Mouse (Mus musculus): ENCODE measurements around the gene 1110032F04Rik. TPM values are rescaled to one million over a fixed set of nuclear protein-coding genes. Genes with fewer than 3 reads are reported as not detected.

Gene 1110032F04Rik
- polyA plus RNA-seq, 1 experiment from 2014 or later: 0.48 TPM

DNA sequence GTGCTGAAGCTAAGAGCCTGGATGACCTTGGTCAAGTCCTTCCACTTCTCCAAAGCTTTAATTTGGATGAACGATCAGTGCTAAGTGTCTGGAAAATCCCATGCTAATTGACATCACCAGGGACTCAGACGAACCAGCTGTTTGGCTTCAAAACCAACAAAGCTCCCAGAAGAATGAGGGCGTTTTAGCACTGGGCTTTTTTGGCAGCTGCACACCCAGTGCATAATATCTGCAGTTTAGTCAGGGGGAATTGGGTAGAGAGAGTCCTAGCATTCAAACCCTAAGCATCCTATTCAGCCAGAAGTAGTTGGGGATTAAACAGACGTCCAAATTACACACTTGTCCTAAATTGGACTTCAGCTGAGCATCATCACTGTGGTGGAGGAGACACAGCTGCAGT, 29.2 kb upstream of the 1110032F04Rik start:
- Histone ChIP-seq H3K27ac (ENCODE audit: low read length) (no peak overlapping the region), H3K36me3 (ENCODE audit: control insufficient read depth, insufficient read depth) (no peaks in the 10 kb centered on the region), H3K27me3 (ENCODE audit: control insufficient read depth, insufficient read depth, low read depth, low read length) (no peaks in the 10 kb centered on the region), H3K9ac (ENCODE audit: low read depth, low read length) (no peak overlapping the region), H3K4me3 (ENCODE audit: low read depth, low read length) (no peak overlapping the region), H3K9me3 (replicated peaks; ENCODE audit: control insufficient read depth, low read length) (no peaks in the 10 kb centered on the region), H3K4me2 (ENCODE audit: low read depth, low read length) (no peak overlapping the region), H3K4me1 (ENCODE audit: control insufficient read depth, low read depth, low read length) (no peaks in the 10 kb centered on the region)
- no peak for ATAC-seq (ENCODE audit: low read depth)
- 59% methylated on average over 4 of the region's 4 CpGs for WGBS (ENCODE audit: insufficient replicate concordance)

- H3K36me3 ChIP-seq (ENCODE audit: control insufficient read depth, insufficient read depth): no peaks in the 10 kb centered on the region
- no peaks in the 10 kb centered on the region for H3K4me1 ChIP-seq (ENCODE audit: control insufficient read depth, low read depth, low read length)
- 71% methylated on average over 4 of the region's 4 CpGs for WGBS (ENCODE audit: insufficient replicate concordance)
- no peak overlapping the region for H3K9ac ChIP-seq (ENCODE audit: low read depth, low read length)
- H3K9me3 ChIP-seq (replicated peaks; ENCODE audit: control insufficient read depth, low read length): no peaks in the 10 kb centered on the region
- no peak overlapping the region for H3K4me3 ChIP-seq (ENCODE audit: low read depth, low read length)
- ATAC-seq (ENCODE audit: low read depth): no peak
- no peak overlapping the region for H3K4me2 ChIP-seq (ENCODE audit: low read depth, low read length)
- H3K27ac ChIP-seq (ENCODE audit: low read length): no peak overlapping the region
- H3K27me3 ChIP-seq (ENCODE audit: control insufficient read depth, insufficient read depth, low read depth, low read length): no peaks in the 10 kb centered on the region
Observed at GRCm38 (mm10) chr3:68844025-68844424, 25.4 kb upstream of the 1110032F04Rik start.

- Histone ChIP-seq H3K9me3 (replicated peaks; ENCODE audit: control insufficient read depth, low read length) (no peaks in the 10 kb centered on the region), H3K27me3 (ENCODE audit: control insufficient read depth, insufficient read depth, low read depth, low read length) (no peaks in the 10 kb centered on the region), H3K27ac (ENCODE audit: low read length) (no peak overlapping the region), H3K4me2 (ENCODE audit: low read depth, low read length) (no peak overlapping the region), H3K4me1 (ENCODE audit: control insufficient read depth, low read depth, low read length) (no peaks in the 10 kb centered on the region), H3K36me3 (ENCODE audit: control insufficient read depth, insufficient read depth) (no peaks in the 10 kb centered on the region), H3K4me3 (ENCODE audit: low read depth, low read length) (no peak overlapping the region), H3K9ac (ENCODE audit: low read depth, low read length) (no peak overlapping the region)
- WGBS (ENCODE audit: insufficient replicate concordance): 44% methylated on average over 3 of the region's 3 CpGs
- no peak for ATAC-seq (ENCODE audit: low read depth)
Observed at GRCm38 (mm10) chr3:68848323-68848722, 21.1 kb upstream of the 1110032F04Rik start.

GRCm38 (mm10) chr3:68852414-68852813, 17.0 kb upstream of the 1110032F04Rik start:
- Histone ChIP-seq H3K36me3 (ENCODE audit: control insufficient read depth, insufficient read depth) (no peaks in the 10 kb centered on the region), H3K27ac (ENCODE audit: low read length) (no peak overlapping the region), H3K27me3 (ENCODE audit: control insufficient read depth, insufficient read depth, low read depth, low read length) (no peaks in the 10 kb centered on the region), H3K9ac (ENCODE audit: low read depth, low read length) (no peak overlapping the region), H3K4me1 (ENCODE audit: control insufficient read depth, low read depth, low read length) (no peaks in the 10 kb centered on the region), H3K4me3 (ENCODE audit: low read depth, low read length) (no peak overlapping the region), H3K9me3 (replicated peaks; ENCODE audit: control insufficient read depth, low read length) (no peaks in the 10 kb centered on the region), H3K4me2 (ENCODE audit: low read depth, low read length) (no peak overlapping the region)
- ATAC-seq (ENCODE audit: low read depth): no peak
- WGBS (ENCODE audit: insufficient replicate concordance): 62% methylated on average over 1 of the region's 1 CpGs

DNA sequence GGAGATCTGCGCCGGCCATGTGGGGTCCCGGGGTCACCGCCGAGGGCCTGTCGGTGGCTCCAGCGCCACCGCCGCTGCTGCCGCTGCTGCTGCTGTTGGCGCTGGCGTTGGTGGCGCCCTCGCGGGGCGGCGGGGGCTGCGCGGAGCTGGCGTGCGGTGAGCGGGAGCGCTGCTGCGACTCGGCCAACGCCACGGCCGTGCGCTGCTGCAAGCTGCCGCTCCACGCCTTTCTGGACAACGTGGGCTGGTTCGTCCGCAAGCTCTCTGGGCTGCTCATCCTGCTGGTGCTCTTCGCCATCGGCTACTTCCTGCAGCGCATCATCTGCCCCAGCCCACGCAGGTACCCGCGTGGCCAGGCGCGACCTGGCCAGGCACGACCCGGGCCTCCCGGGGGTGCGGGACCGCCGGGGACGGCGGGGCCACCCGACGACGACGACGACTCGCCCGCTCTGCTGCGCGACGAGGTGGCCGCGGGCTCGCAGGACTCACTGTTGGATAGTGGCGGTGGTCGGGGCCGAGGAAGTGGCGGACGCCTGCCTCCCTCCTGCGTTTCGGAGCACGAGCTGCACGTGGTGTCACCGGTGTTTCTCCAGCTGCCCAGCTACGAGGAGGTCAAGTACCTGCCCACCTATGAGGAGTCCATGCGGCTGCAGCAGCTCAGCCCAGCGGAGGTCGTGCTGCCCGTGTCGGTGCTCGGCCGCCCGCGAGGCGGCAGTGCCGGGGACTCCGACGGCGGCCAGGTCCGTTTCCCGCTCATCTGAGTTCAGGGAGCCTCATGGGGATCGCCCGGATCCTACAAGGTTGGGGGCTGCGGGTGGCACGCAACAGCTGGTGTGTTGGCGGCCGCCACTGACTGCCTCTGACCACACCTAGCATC, 543 bp downstream of the 1110032F04Rik start:
- peaks cover 30% of the 10 kb centered on the region for H3K27me3 ChIP-seq (ENCODE audit: control insufficient read depth, insufficient read depth, low read depth, low read length)
- no peaks in the 10 kb centered on the region for H3K9me3 ChIP-seq (replicated peaks; ENCODE audit: control insufficient read depth, low read length)
- no peak overlapping the region for H3K27ac ChIP-seq (ENCODE audit: low read length)
- peak; percentile 19 for ATAC-seq (ENCODE audit: low read depth)
- H3K36me3 ChIP-seq (ENCODE audit: control insufficient read depth, insufficient read depth): no peaks in the 10 kb centered on the region
- under 1% methylated on average over 91 of the region's 96 CpGs for WGBS (ENCODE audit: insufficient replicate concordance)
- peak overlapping the region; percentile 11; the same call in 1 of the 2 replicates for H3K9ac ChIP-seq (ENCODE audit: low read depth, low read length)
- no peaks in the 10 kb centered on the region; the same call in none of the 2 replicates for H3K4me1 ChIP-seq (ENCODE audit: control insufficient read depth, low read depth, low read length)
- peak overlapping the region; percentile 59 for H3K4me3 ChIP-seq (ENCODE audit: low read depth, low read length)
- peak overlapping the region; percentile 82 for H3K4me2 ChIP-seq (ENCODE audit: low read depth, low read length)

DNA sequence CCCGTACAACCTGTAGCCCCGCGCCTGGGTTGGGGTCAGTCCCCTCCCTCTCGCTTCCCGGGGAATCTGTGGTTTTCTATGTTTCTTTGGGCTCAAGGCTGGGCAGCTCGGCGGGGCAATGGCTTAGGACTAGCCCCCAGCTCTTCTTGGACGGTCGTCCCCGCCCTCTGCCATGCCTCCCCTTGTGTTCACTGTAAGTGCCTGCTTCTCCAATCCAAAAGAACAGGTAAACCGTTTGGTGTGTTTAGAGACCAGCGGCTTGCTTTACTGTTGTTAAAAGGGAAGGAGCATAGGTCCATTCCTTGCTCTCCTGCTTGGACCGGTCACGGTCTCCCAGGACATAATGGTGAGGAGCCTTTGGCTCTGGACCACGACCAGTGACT, 1.2 kb downstream of the 1110032F04Rik start:
- ATAC-seq (ENCODE audit: low read depth): no peak
- Histone ChIP-seq H3K4me3 (ENCODE audit: low read depth, low read length) (peak overlapping the region; percentile 59), H3K9ac (ENCODE audit: low read depth, low read length) (no peak overlapping the region), H3K4me2 (ENCODE audit: low read depth, low read length) (peak overlapping the region; percentile 82), H3K27me3 (ENCODE audit: control insufficient read depth, insufficient read depth, low read depth, low read length) (peaks cover 30% of the 10 kb centered on the region), H3K4me1 (ENCODE audit: control insufficient read depth, low read depth, low read length) (no peaks in the 10 kb centered on the region; the same call in none of the 2 replicates), H3K27ac (ENCODE audit: low read length) (no peak overlapping the region), H3K36me3 (ENCODE audit: control insufficient read depth, insufficient read depth) (no peaks in the 10 kb centered on the region), H3K9me3 (replicated peaks; ENCODE audit: control insufficient read depth, low read length) (no peaks in the 10 kb centered on the region)
- WGBS (ENCODE audit: insufficient replicate concordance): 6% methylated on average over 15 of the region's 15 CpGs

DNA sequence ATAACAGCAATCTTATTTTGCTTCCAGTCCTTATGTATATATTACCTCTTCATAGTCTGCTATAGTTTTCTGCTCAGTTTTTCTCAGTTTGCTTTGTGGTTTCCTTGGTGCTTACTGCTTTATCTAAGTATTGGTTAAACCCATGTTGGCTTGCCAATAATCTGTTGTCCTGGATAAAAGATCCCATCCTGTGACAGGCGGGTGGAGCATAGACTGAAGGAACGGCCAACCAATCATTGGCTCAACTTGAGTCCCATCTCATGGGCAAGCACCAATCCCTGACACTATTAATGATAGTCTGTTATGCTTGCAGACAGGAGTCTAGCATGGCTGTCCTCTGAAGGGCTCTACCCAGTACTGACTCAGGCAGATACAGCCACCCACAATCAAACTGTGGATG, 4.7 kb downstream of the 1110032F04Rik start:
- H3K36me3 ChIP-seq (ENCODE audit: control insufficient read depth, insufficient read depth): no peaks in the 10 kb centered on the region
- H3K27me3 ChIP-seq (ENCODE audit: control insufficient read depth, insufficient read depth, low read depth, low read length): peaks cover 20% of the 10 kb centered on the region
- 45% methylated on average over 2 of the region's 2 CpGs for WGBS (ENCODE audit: insufficient replicate concordance)
- no peaks in the 10 kb centered on the region; the same call in none of the 2 replicates for H3K4me1 ChIP-seq (ENCODE audit: control insufficient read depth, low read depth, low read length)
- H3K4me3 ChIP-seq (ENCODE audit: low read depth, low read length): no peak overlapping the region
- no peak overlapping the region for H3K9ac ChIP-seq (ENCODE audit: low read depth, low read length)
- H3K4me2 ChIP-seq (ENCODE audit: low read depth, low read length): no peak overlapping the region
- no peaks in the 10 kb centered on the region for H3K9me3 ChIP-seq (replicated peaks; ENCODE audit: control insufficient read depth, low read length)
- no peak for ATAC-seq (ENCODE audit: low read depth)
- no peak overlapping the region for H3K27ac ChIP-seq (ENCODE audit: low read length)

- Histone ChIP-seq H3K27ac (ENCODE audit: low read length) (no peak overlapping the region), H3K9me3 (replicated peaks; ENCODE audit: control insufficient read depth, low read length) (no peaks in the 10 kb centered on the region), H3K4me3 (ENCODE audit: low read depth, low read length) (no peak overlapping the region), H3K4me1 (ENCODE audit: control insufficient read depth, low read depth, low read length) (no peaks in the 10 kb centered on the region), H3K36me3 (ENCODE audit: control insufficient read depth, insufficient read depth) (no peaks in the 10 kb centered on the region), H3K4me2 (ENCODE audit: low read depth, low read length) (no peak overlapping the region), H3K27me3 (ENCODE audit: control insufficient read depth, insufficient read depth, low read depth, low read length) (no peaks in the 10 kb centered on the region), H3K9ac (ENCODE audit: low read depth, low read length) (no peak overlapping the region)
- no peak for ATAC-seq (ENCODE audit: low read depth)
- 66% methylated on average over 5 of the region's 5 CpGs for WGBS (ENCODE audit: insufficient replicate concordance)
Observed at GRCm38 (mm10) chr3:68886845-68887244, 17.5 kb downstream of the 1110032F04Rik start.

GRCm38 (mm10) chr3:68895426-68895825, 26.0 kb downstream of the 1110032F04Rik start:
- ATAC-seq (ENCODE audit: low read depth): no peak

More at GRCm38 (mm10) chr3:68895426-68895825, 26.0 kb downstream of the 1110032F04Rik start:
- Histone ChIP-seq H3K4me3 (ENCODE audit: low read depth, low read length) (no peak overlapping the region), H3K4me2 (ENCODE audit: low read depth, low read length) (no peak overlapping the region), H3K27me3 (ENCODE audit: control insufficient read depth, insufficient read depth, low read depth, low read length) (no peaks in the 10 kb centered on the region), H3K27ac (ENCODE audit: low read length) (no peak overlapping the region), H3K9ac (ENCODE audit: low read depth, low read length) (no peak overlapping the region), H3K4me1 (ENCODE audit: control insufficient read depth, low read depth, low read length) (no peaks in the 10 kb centered on the region; the same call in 1 of the 2 replicates), H3K36me3 (ENCODE audit: control insufficient read depth, insufficient read depth) (no peaks in the 10 kb centered on the region), H3K9me3 (replicated peaks; ENCODE audit: control insufficient read depth, low read length) (no peaks in the 10 kb centered on the region)
- 78% methylated on average over 4 of the region's 4 CpGs for WGBS (ENCODE audit: insufficient replicate concordance)

All from liver, embryonic 16.5 days (tissue).